Mouse (Mus musculus) urinary bladder, postnatal 36 days (tissue): ENCODE data around the gene Hic2.
A peak's percentile ranks its signal among the peaks of the same experiment; 100 is the strongest.

Experiments used
- DNase-seq, 2 experiments: peaks; one replicate each; pipeline ENCODE4 v3.0.0; 2022; ENCODE audit warnings: low spot score in 2 of 2, mixed read lengths in 1 of 2

Hic2 gene

DNA sequence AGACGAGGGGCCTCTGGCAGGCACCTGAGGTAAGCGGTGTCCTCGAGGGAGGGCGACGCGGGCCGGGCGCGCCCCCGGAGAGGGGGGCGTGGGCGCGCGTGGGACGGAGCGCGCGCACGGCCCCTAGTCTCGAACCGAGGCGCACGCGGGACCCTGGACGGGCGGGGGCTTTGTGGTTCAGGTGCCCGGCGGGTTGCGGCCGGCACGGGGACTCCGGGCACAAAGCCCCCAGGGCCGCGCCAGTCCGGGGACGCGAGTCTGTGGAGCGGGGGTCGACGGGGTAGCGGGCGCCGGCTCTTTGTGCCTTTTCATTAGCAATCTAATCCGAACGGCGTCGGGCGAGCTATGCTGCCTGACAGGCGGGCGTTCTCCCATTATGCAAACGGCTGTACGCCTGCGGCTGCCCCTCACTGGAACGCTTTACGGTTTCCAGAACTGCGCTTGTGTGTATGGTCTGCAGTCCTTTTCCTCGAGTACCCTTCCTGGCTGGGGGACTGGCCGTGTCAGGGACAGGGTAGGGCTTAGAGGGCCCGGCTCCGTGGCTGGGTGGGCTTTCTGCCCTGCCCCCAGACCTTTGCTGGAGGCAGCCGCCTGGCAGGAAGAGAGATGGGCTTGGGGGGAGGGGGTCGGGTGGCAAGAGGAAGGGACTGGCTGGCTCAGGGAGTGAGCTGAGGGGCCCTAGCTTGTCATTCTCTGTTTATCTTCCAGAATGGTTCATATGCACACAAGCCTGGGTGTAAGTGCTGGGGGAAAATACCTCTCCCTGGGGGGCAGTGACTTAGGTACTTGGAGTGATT is 528 bp downstream of the Hic2 start:
- DNase-seq, result peak in 1 of 2 experiments; percentile 22

DNA sequence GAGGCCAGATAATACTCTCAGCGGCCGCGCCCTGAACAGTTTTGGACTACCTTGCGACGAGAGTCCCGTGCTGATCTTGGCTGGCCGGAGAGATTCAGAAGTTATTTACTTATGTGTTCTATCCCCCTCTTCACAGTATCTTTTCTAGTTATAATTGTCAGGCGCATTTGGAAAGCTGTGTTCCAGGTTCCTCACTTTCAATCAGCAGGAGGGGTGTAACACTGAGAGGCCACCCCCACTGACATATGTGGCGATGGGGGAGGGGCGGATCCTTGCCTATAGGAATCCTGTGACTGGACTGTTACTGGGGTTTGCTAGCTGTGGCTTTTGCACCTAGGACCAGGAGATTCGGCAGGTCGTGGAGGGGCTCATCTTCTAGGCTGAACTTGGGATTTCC is 1.1 kb downstream of the Hic2 start:
- DNase-seq, result no peak

DNA sequence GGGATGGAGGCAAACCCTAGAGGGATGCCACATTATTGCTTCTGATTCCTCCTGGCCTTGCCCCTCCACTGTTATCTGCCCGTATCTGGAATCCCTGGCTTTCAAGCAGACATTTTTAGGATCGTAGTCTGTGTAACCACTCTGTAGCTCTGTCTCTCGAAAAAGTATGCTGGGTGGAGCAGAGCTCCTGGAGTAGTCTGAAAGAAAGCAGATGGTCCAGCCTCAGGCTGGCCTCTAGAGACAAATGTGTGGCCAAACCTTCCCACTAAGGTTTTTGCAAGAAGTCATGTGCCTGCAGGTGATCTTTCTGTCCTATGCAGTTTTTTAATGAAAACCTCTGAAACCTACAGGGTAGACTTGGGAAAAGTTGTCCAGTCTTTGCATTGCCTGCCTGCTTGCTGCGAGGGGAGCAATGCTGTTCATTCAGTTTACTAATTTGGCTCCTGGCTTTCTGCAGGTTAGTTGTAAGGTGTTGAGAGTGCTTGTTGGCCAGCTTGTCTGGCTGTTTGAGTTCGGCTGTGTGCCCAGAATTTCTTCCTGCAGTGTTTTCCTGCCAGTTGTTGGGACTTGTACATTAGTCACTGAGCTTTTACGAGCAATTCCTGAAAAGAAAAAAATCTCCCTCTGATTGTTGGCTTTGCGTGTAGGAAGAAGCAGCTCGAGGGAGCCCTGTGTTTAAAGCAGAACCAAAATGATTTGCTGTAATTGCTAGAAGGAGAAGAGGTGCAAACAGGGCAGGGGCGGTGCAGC is 1.7 kb downstream of the Hic2 start:
- DNase-seq, result peak in 1 of 2 experiments; percentile 59

DNA sequence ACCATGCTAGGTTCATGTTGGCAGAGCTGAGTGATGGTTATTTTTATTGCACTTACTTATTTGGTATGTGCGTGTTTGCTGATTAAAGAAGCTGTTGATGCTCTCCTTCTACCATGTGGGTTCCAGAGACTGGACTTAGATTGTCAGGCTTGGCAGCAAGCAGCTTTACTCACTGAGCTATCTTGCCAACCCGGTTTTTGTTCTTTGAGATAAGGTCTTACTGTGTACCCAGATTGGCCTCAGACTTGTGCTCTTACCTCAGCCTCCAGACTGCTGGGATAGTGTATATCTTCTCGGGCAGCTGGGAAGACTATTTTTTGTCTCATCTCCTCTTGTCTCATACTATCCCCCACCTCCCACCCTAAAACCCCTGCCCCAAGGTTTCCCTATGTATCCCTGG is 4.3 kb downstream of the Hic2 start:
- no peak for DNase-seq

DNA sequence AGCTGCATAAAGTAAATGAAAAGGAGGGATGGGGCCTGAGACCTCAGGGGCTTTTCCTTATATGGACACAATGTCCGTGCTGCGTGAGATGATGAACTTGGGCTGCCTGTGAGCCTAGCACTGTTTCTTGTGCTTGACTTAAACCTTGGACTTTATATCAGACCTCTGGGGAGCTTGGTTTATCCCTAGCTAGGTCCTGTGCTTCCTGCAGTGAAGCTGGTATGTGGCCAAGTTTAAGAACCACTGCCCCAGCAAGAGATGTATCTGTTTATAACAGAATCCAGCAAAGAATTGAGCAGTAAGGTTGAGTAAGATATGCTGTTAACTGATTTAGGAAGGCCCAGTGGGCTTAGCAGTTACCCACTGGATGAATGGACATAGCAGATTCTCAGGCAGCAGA is 6.0 kb downstream of the Hic2 start:
- DNase-seq, result no peak

DNA sequence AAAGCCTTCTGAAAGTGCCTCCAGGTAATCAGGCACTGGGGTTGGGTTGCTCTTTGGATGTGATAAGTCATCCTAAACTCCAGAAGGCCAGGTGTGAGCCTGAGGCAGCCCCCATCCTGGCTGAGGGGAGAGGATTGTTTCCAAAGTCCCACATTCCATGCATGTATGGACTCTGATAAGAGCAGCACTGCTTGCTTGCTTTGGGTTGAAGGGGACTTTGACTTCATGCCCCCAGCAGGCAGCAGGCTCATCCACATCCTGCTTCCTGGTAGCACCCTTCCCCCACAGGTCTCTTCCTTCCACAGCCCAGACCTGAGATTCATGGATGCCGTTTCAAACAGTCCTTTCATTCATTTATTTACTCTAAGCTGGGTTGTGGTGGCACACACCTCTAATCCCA is 10.4 kb downstream of the Hic2 start:
- no peak for DNase-seq

DNA sequence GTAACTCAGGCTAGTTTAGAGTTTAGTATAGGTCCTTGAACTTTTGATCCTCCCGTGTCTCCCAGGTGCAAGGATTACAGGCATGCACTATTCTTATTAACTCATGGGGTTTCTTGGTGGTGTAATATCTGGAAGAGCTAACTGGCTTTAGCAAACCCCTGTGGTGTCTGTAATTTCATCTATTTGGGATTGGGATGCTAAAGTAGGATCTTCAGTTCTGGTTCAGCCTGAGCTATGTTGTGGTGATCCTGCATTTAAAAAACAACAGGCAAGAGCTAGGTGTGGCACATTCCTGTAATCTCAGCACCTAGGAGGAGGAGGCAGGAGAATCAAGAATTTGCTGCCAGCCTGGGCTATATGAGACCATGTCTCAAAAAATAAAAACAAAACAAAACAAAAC is 11.6 kb downstream of the Hic2 start:
- no peak for DNase-seq

DNA sequence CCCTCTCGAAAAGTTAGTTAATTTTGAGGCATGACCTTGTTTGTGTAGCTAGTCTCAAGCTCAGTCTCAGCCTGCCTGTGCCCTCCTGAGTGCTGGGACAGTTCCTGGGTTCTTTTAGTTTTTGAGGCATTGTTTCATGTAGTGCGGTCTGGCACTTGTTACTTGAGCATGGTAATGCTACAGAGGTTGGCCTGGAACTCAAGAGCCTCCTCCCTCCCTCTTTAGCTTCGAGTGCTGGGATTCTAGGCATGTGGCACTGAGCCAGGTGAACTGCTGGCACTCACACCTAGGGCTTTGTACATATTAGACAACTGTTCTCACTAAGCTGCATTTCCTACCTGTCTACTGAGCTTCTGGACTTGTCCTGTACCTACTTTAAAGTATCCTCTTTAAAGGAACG is 14.4 kb downstream of the Hic2 start:
- DNase-seq, result no peak

DNA sequence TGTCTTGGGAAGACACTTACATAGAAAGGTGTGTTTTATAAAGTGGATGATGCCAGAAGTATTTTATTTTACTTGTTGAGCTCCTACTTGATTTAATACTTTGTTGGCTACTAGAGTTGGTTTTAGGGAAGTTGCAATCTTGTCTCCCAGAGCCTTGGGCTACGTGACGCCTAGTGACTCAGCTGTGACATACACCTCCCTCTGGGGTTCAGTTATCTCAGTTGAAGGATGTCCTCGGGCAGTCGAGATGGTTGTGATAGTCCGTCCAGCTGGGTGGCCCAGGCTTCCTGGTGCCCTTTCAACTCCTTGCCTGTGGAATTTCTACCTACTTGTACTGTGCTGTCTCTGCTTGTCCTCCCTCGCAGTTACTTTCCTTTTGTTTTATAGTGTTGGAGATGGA is 15.8 kb downstream of the Hic2 start:
- no peak for DNase-seq

DNA sequence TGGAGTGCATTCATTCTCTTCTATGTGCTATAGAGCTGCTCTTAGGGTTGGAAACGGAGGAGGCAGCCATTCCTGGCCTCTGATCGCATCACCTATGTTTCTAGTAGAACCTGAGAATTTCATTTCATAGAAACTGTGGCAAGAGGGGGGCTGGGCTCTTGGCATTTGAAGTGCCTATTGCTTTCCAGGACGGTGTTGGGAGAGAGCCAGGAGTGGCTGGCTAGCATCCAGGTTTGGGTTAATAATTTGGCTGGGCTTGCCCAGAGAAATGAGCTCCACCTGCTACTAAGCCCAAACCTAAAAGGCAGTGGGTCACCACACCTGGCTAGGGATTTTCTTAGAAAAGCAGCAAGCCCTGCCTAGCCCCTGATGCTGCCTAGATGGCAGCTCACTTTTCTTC is 18.2 kb downstream of the Hic2 start:
- DNase-seq, result peak; percentile 67 to 82

DNA sequence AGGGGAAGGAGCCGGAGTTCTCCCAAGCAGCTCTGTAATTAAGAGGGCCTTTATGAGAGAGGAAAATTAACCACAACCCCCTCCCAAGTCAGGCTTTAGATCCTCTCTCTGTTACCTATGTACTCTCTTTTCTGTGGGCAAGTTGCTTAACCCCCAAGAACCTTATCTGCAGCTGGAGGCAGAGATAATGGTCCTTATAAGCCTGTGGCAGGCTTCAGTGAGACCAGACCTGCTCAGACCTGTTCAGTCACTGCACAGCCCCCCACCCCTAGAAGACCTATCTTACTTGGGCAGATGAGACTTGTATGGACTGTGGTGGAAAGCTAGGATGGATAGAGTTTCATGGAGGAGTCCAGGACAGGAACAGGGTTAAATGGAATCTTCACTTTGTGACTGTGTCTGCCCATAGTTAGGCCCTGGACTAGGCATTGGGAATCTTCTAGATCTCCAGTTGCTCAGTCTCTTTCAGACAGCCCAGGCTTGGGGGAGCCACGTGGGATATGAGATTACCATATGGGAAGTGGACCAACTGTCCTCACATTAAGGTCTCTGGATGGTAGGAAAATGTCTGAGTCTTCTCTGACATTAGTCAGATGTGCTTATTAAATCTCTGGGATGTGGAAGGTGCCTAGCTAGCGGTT is 18.8 kb downstream of the Hic2 start:
- DNase-seq, result no peak

DNA sequence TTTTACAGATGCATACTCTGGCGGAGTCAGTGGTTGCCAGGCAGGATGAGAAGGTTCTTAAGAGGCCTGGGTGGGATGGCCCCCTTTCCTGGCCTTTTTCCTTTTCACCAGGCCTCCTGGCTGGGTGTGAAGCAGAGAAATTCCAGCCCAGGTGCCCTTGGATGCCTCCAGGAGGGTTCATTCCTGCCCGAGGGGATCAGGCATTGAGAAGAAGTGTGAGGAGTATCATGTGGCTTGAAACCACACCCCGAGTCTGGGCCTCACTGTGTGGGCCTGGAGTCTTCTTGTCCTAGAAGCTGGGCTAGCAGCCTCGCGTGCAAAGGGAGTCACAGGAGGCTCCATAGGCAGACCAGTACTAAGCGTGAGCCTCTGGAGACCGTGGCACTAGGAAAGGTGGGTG is 19.5 kb downstream of the Hic2 start:
- no peak for DNase-seq

DNA sequence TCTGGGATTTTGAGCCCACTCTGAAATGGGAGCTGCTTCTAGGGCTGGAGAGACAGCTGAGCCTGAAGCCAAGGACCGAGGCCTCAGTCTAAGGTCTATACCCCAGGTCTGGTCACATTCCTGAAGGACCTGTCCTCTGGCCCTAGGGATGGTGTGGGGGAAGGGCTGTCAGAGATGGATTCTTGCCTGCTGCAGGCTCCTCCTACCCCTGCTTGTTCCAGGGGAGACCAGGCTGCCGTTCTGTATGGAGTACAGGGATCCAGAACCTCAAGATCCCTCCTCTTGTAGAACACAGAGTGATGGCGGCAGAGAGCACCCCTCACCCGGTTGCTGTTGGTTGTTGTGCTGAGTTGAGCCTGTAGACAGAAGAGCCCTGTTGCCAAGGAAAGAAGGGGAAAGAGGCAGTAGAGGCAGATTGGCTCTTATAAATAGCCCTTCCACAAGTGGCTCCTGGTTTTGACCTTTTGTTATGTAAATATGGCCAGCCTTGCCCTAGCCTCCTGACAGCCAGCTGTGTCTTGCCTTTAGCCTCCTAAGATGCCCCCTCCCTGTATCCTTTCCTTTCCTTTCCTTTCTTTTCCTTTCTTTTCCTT is 20.7 kb downstream of the Hic2 start:
- DNase-seq, result no peak

DNA sequence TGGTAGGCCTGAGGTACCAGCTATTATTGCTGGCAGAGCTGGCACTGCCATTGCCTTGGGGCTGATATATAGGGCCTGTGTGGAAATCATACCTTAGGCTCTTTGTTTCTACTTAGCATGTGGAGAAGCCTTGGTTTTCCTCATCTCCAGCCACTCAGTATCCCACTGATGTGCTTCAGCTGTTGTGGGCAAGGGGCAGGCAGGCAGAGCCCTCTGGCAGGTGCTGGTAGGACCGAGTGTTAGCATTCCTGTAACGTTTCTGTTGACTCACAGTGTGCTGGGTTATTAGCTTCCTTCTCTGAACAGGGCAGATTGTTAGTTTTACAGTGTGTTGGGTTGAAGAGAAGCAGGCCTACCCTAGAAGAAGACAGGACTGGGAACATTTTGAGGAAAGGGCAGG is 21.9 kb downstream of the Hic2 start:
- no peak for DNase-seq

DNA sequence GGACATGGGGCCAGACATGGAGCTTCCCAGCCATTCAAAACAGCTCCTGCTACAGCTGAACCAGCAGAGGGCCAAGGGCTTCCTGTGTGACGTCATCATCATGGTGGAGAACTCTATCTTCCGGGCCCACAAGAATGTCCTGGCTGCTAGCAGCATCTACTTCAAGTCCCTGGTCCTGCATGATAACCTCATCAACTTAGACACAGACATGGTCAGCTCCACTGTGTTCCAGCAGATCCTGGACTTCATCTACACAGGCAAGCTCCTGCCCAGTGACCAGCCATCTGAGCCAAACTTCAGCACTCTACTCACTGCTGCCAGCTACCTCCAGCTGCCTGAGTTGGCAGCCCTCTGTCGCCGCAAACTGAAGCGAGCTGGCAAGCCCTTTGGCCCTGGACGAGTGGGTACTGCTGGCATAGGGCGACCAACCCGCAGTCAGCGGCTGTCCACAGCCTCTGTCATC is 24.0 kb downstream of the Hic2 start:
- DNase-seq, result no peak

DNA sequence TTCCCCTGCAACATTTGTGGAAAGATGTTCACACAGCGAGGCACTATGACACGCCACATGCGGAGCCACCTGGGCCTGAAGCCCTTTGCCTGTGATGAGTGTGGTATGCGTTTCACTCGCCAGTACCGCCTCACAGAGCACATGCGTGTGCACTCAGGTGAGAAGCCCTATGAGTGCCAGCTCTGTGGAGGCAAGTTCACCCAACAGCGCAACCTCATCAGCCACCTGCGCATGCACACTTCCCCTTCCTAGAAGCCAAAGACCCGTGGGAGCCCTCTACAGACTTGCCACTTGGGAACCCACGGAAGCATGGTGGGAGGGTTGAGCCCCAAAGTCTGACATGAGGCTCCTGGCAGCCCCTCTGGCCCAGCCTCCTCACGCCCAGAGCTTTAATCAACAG is 25.5 kb downstream of the Hic2 start:
- no peak for DNase-seq

DNA sequence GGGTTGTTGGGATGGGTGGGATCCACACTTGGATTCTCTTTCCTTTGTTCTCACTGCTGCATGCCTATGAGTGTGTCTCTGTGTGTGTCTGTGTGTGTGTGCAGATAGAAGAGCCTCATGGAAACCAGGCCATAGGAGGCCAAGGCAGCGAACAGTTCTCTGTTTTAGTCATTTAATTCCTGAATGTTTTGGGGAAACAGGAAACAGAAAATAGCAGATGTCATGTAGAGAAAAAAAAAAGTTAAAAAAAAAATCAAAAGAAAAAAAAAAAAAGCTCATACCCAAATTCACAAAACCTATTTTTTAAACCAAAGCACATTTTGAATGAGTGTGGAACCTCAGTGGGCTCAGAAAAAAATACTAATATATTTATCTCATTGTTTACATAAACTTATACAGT is 28.0 kb downstream of the Hic2 start:
- DNase-seq, result no peak

DNA sequence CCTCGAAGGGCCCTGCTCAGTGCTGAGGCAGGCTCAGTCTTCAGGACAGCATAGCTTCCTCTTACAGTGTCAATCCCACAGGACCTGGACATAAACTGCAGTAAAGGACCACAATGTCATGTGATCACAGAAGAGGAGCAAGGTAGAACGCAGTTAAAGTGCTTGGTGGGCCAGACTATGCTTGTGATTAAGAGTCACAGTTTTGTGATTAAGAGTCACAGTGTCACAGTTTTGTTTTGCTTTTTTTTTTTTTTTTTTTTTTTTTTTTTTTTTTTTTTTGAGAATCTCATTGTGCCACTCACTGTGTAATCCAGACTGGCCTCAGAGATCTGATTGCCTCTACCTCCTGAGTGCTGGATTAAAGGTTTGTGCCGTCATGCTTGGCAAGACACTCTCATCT is 32.7 kb downstream of the Hic2 start:
- no peak for DNase-seq

DNA sequence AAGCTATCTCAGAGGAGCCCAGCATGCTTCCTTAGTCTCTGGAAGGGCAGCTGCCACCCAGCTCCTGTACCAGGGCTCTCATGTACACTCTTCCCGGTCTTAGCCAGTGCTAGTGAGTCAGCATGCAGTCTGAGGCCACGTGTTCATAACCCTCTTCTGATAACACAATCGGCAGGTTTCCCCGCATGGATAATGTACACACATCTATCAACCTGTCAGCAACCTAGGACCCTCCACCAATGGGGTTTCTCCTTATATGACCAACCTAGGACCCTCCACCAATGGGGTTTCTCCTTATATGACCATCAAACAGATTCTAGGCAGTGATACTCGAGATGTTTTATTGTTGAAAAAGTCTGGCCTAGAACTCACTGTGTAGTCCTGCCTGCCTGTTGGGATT is 34.6 kb downstream of the Hic2 start:
- no peak for DNase-seq

DNA sequence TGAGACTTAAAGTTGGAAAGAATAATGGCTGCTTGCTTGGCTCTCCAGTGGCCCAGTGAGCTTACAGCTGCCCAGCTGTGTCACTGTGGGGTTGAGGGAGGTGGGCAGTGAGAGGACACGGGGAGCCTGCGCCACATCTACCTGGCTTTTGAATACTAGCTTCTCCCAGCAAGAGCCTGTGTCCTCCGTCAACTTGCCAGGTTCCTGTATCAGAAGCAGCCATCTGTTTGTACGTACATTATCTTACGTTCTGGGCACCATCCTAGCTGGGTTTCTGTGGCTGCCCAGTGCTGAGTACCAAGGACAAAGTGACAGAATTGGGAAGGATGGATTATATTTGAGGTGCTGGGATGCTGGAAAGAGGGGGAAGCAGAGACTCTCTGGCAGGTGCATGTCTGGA is 36.5 kb downstream of the Hic2 start:
- DNase-seq, result no peak

DNA sequence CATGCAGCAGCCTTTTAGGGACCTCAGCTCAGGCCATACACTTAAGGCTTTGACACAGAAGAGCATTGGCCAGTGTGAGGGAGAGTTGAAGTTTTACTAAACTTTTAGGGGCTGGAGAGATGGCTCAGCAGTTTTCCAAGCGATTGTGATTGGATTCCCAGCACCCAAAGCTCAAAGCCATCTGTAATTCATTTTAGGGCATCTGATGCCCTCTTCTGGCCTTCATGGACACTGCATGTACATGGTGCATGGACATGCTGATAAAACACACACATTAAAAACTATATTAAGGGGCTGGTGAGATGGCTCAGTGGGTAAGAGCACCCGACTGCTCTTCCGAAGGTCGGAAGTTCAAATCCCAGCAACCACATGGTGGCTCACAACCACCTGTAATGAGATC is 37.8 kb downstream of the Hic2 start:
- DNase-seq, result peak in 1 of 2 experiments; percentile 33

DNA sequence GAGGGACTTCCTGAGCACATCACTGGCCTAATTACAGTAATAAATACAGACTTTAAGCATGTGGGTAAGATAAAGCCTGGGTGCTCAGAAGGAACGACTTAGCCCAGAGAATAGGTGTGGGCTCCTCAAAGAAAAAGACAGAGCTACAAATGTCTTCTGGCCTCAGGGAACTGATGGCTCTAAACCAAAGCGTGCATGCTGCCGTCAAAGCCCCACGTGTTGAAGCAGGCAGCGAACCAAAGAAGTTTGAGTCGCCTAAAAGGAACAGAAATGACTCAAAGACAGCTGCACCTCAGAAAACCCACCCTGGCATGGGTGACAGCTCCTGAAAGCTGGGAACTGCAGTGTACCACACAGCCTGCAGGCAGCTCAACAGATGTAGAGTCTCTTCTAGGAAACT is 38.5 kb downstream of the Hic2 start:
- DNase-seq, result no peak
